Mouse (Mus musculus) heart, postnatal 0 days (tissue): ENCODE measurements around the gene 1700010I14Rik.

Experiments used
- CTCF ChIP-seq: IDR thresholded peaks from 2 replicates; pipeline ENCODE4 v1.5.1; 2016; ENCODE audit warnings: antibody characterized with exemption, control low read depth, low read depth
- EP300 ChIP-seq: IDR thresholded peaks from 2 replicates; pipeline ENCODE4 v1.6.1; 2016; ENCODE audit warnings: antibody characterized with exemption, low read depth

DNA sequence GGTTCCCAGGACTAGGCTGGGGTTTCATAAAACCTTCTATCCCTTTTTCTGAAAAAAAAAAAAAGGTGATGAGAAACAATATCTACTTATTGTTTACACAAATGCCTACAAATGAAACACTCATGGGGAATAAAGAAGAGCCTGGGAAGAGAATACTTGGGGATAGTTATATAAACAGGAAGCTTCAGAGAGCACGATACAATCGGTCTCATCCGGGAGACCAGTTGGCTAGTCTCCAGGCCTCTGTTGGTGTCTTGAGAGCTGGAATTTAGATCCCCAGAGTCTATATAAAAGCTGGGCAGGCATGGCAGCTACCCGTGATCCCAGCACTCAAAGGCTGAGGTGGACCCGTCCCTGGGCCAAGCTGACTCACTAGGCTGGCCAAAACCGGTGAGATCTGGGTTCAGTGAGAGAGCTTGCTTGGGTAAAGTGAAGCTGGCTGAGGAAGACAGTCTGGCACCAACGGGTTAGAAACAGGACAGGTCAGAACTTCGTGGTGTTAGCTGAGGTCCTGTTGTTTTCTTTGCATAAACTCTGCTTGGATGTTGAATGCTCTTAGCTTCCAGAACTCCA, 71.3 kb downstream of the 1700010I14Rik start:
- TF ChIP-seq CTCF, result no peak
- no peak for TF ChIP-seq EP300
